Mouse (Mus musculus) thymus, postnatal 36 days (tissue): ENCODE data around the gene Cpne5.

Experiments used
- DNase-seq, 2 experiments: peaks; one replicate each; pipeline ENCODE4 v3.0.0; 2022; ENCODE audit warnings: mixed read lengths in 2 of 2

The Cpne5 gene

DNA sequence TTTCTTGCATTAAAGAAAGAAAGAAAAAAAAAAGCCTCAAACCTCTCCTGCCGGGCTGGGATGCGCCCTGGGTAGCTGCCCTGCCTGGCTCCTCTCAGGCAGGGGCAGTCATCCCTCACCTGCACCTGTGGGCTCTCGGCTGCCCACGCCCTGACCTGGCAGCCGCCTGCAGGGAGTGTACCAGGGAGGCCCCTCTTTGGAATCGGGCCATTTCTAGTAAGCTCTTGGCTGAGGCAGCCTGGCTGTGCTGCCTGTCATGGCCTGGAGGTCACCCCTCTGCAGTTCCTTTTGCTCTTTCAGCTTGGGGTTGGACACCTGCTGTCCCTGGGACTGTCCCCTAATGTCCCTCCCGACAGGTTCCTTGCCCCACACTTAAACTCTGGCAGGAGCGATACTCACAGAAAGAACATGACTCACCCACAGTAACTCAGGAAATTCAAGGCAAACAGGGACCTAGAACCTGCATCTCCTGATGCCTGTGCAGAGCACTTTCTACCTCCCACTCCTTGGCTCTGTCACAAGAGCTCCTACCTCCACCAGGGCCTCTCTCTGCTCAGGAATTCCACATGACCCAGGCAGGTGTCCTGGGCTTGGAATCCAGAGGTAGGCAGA lies 71.9 kb downstream of the Cpne5 start:
- DNase-seq, result peak in 1 of 2 experiments; percentile 45

DNA sequence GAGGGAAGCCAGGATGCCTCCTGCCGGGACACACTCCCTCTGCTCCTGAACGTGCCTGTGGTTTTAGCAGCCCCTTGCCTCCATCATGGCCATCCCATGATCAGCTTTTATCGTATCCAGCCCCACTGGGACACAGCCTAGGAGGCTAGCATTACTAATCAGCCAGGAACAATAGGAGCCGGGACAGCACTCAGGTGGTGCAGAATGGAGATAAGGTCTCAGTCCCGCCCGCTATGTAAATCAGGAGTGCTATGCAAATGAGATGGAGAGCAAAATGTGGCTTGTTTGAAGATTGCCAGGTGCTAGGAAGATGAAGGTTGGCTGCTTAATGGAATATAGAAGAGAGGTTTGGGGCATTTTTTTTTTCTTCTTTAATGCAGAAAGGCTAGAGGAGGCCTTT lies 72.5 kb downstream of the Cpne5 start:
- peak in 1 of 2 experiments; percentile 45 for DNase-seq

DNA sequence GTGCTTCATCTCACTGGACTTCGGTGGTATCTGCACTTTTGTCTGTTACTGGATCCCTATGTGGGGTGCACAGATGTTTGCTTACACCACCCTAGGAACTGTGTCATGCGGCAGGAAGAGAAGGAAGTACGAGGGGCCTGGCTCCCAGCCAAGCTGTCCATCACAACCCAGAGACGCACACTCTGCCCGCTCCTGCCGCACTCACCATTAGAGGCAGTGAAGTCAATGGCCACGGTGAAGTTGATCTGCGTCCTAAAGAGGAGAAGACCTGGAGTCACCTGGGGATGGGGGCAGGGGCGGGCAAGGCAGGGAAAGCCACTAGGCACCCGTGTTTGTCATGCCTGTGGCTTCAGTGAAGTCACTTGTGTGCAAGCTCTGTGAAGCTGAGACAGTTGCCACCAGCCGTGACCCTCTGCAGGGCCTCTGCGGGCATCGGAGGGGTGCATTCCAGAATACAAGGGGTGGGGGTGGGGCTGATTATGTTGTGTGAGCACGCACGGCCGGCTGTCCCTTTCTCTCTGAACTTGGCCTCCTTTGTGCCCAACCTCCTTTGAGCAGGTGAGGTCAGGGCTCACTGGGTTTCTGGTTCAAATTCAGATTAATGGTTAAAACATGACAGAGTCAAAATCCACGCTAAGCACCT lies 73.4 kb downstream of the Cpne5 start:
- peak; percentile 53 to 63 for DNase-seq

DNA sequence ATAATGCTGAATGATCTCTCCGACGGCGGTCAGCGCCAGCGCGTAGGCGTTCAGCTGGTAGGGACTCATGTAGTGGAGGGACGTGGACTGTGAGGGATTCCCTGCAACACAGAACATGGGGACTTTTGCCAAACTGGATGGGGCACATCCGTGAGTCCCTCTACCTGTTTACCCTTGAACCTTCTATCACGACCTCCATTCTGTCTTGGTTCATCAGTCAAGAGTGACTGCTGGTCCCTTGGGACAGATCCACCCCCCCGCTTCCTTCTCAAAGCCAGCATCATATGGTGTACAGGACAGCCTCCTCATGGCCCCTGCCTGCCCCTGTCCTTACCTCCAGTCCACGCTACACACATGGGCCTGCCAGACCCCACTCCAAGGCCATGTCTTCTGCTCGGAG lies 75.6 kb downstream of the Cpne5 start:
- DNase-seq, result no peak

DNA sequence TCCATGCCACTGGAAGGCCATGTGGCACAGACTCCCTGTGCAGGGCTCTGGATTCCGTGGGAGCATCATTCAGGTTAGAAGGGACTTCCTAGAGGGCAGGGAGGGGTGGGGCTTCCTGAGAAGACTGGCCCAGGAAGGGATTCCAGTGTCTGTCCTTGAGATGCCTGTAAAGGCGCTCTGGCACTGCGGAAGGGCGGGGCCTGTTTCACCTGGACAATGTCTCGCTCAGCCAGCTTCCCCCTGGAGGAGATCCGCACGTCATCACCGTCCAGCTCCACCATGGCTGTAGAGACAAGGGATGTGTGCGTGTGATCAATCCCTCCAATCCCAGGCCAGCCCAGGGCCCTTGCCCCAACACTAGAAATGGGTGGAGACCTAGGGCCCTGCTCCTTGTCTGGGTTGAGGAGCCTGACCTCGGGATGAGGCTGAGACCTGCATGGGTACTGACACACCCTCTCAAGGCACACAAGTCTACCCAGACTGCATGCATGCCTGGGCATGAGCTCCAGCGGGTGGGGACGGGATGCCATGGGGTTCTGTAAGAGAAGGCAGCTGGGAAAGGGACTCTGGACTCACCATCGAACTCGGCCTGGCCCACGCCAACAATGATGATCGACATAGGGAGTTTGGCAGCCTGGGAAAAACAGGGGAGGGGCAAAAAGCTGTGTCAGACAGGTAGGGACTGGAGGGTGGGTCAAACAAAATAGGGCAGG lies 78.1 kb downstream of the Cpne5 start:
- DNase-seq, result no peak

DNA sequence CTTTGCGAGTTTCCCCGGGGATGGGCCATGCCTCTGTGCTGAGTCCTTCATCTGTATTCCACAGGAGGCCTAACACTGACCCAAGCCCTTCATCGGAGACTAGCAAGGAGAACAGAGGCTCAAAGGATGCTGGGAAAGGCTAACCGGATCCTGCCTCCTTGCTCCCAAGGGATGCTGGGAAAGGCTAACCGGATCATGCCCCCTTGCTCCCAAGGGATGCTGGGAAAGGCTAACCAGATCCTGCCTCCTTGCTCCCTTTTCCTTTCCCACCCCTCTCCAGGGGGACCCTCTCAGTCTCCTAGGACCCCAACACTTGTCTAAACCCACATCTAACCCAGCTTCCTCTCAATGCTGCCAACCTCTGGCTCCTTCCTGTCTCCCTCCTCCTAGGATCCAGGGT lies 78.6 kb downstream of the Cpne5 start:
- DNase-seq, result no peak

DNA sequence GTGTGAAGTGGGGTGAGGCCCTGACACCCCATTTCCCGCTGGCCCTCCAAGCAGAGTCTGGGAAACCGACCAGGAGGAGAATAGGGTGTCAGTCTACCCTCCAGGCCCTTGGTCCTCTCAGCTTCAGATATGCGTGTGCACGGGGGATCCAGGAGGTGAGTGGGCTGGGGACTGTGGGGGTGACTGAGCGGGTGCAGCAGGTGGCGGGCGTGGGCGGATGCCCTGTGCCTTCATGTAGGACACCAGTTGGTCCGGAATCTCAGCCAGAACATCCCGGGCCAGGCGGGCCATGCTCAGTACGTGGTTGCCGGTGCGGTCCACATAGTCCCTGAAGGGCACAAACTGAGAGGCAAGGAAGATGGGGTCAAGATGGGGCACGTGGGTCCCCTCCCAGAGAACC lies 79.1 kb downstream of the Cpne5 start:
- DNase-seq, result no peak

DNA sequence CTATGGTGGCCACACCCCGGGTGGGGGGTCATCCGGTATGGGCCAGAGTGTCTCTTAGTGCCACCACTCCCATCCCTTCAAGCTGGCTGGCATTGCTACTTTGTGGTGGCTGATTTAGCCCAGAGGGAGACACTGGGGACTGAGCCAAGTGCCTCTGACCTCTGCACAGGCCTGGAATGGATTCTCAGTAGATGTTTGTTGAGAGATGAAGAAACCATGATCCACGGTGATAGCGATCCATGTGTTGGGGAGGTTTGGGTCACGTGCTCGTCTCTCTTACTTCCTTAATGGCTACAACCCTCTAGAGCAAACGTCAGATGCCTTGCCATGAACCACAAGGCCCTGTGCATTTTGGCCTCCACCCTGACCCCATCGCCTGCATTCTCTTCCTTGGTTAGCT lies 81.1 kb downstream of the Cpne5 start:
- no peak for DNase-seq

DNA sequence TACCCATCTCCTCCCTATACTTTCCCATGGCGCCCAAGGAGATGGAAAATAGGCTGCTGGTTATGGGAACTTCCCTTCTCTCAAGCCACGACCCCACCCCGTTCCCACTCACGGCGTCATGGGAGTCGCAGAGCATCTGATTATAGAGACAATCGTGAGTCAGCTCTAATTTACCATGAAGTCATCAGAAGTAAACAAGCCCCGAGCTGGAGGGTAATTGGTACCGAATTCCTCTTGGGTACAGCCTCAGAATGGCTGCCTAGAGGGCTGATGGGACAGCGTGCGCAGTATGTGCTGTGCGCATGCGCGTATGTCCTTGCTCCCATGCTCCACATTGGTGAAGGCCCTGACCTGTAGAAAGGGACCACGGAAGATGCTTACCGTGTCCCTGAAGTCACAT lies 81.6 kb downstream of the Cpne5 start:
- no peak for DNase-seq

DNA sequence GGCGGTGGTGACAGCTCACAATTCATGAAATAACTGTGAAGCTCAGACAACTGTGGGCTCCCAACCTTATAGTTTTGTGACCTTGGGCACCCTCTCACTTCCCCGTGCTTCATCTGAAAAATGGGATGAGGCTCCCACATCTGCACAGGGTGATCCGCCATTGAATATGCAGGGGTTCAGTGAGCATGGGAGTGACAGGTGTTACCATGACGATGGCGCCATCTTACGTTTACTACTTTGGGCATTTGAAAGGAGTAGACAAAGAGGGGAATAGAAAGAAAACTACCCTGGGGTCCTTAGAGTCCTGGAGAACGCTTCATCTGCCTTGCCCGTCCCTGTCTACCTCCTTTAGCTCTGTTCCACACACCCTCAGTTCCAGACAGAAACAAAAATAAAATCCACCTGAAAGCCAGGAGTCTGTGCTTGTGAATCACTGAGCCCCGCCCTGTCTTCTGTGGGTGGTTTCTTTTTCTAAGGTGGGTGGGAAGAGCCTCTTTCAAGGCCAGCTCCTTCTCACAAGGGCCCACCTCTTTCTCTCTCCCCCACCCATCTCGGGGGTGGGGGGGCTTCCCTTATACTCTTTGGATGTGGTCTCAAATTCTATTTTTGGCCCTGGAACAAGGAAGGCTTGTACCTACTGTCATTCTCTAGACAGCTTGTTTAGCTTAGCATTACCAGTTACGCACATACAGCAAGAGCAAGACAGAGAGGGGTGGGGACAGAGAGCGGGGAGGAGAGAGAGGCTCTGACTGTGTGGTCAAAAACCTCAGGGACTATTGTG lies 82.4 kb downstream of the Cpne5 start:
- DNase-seq, result peak; percentile 47 to 64

DNA sequence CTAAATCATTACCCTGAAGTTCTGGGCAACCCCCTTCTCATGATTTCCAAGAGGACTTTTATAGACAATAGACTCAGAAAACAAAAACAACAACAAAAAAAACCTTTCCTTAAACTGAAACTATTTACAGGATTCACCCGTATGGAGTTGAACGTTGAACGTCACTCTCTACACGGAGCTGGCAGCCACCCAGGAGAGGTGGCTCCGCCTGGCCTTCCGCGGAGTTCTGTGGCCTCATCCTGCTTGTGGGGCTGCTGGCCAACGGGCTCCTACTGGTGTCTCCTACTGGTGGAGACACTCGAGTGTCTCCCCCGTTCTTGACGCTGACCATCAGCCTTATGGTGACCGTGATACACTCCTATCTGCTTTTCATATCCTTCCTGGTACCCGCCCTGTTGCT lies 83.7 kb downstream of the Cpne5 start:
- DNase-seq, result no peak

DNA sequence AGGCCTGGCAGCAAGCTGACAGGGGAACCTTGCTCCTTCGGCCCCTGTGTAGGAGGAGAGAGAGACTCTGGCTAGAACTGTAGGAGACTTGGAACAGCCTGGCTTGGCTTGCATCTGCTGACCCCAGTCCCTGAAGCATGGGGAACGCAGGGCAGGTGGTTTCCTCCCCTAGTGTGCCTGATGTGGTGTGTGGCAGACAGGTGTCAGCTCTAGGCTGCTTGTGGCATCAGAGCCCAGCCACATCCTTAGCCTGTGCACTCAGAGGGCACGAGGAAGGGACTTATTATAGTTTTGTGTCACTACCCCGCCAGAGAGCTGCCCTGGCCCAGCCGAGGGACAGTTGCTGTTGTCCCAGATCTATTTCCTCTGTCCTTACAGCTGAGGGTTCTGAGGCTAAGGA lies 85.4 kb downstream of the Cpne5 start:
- DNase-seq, result peak; percentile 63 to 79

DNA sequence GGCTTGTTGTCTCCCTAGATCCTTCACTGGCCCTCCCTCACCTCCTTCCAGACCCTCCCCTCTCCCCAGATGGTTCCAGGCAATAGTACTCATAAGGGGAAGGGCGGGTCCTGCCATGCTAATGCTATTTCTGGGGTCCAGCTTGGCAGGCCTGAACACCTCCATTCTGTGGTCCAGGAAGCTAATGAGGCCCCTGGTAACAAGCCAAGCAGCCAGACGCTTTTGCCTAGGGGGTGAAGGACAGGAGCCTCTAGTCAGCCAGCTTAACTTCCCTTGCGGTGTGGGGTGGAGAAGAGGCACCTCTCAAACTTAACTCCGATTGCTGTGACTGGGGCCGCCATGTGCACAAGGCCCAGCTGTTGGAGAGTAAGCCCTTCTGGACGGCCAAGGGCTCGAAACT lies 88.2 kb downstream of the Cpne5 start:
- no peak for DNase-seq

DNA sequence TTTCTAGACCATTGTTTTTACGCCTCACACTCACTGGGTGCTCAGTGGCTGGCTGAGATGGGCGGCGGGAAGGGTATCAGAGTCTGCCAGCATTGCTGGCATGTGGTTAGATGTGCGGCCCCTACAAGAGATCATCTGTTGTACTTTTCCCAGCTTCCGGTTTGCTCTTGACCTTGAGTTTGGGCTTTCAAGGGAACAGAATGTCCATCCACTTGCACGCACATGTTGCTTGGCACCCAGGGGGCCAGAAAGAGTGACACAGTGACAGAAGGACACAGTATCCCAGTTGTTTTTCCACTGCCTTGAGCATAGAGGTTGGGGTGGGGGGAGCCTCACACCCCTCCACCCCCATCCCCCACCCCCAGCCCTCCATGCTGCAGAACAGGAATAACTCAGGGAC lies 90.2 kb downstream of the Cpne5 start:
- DNase-seq, result no peak

DNA sequence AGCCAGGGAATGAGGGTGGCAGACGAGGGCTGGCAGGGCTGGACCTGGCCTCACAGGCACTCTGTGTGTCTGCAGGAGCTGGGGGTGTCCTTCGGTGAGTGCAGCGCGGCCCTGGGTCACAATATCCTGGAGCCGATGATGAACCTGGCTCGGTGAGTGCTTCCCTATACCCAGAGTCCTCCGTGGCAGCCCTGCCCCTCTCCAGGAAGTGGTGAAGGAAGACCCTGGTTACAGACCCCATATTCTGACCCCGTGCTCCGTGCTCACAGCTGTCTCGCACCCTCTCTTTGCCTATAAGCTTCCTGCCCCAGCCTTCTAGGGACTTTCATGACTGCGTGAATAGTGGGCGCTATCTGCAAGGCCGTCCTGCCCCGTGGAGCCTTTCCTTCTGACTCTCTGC lies 90.7 kb downstream of the Cpne5 start:
- peak in 1 of 2 experiments; percentile 60 for DNase-seq

DNA sequence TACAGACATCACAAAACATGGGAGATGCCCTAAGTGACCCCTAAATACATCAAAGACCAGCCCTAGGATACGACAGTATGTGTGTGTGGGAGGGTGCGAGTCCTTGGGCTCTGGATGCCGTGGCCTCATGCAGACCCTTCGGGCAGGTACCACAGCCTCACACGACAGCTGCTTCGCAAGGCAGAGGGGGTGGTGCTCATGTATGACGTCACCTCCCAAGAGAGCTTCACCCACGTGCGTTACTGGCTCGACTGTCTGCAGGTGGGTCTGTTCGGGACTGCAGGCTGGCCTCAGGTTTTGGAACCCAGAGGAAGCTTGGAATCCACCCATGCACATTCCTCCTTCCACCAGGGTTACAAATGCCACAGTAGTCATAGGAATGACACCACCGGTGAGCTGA lies 92.9 kb downstream of the Cpne5 start:
- no peak for DNase-seq

DNA sequence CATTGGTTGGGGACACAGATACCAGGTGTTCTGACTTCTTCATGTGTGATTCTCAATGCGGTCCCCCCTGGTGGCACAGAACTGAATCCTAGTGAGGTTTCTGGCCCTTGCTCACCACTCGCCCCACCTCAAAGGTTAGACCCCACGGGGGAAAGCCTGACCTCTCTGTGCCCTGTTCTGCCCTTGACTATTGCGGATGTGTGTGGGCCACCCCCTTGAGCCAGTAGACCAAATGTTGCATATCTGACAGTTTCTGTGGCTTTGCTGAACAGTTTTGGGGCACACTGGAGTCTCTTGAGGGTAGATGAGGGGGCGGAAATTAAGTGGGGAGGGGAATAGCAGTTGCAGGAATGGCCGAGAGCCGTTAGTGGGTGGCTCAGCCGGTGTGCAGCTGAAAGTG lies 94.7 kb downstream of the Cpne5 start:
- peak; percentile 34 to 46 for DNase-seq

DNA sequence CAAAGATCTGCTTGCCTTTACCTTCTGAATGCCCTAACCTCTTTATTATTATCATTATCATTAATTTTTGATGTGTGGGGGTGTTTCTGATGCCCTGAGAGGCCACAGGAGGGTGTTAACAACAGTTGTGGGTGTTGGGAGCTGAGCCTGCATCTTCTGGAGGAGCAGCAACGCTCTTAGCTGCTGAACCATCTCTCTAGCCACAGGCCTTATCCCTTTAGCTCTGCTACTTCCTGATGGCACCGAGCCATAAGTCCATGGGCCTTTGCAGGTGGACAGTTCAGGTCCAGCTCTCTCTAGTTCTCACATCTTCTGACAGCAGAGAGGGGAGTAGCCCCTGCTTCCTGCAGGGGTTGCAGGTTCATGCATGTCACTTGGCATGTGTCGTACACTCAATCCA lies 96.4 kb downstream of the Cpne5 start:
- peak in 1 of 2 experiments; percentile 1 for DNase-seq

DNA sequence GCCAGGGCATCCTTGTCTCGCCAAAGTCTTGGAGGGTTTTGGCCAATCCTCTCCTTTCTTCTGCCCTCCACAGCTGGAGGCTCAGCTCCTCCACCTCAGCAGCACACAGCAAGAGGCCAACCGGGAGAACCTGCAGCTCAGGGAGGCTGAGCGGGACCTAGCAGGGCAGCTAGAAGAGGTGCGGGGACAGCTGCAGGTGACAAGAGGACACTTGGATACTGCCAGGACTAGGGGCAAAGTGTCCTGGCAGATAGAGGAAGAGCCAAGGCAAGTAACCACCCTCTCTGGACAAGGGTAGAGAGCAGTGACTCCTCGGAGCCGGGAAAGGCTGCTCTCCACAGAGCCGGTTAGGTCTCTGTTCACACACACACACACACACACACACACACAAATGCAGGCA lies 100.1 kb downstream of the Cpne5 start:
- DNase-seq, result no peak

DNA sequence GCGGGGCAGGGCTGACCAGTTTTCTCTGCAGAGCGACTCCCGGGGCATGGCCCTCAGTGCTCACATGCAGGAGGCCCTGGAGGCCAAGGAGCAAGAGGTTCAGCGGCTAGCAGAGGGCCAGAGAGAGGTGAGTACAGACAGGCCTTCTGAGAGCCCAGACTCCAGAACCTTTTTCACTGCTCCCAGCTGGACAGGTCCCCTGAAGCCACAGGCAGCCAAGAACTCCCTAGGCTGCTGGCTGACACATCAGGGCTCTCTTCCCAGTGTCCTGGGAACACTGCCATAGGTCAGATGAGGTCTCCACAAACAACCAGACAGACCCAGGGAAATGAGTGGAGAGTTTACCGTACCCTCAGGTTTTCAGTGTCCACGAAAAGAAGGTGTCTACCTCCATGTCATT lies 101.7 kb downstream of the Cpne5 start:
- no peak for DNase-seq

DNA sequence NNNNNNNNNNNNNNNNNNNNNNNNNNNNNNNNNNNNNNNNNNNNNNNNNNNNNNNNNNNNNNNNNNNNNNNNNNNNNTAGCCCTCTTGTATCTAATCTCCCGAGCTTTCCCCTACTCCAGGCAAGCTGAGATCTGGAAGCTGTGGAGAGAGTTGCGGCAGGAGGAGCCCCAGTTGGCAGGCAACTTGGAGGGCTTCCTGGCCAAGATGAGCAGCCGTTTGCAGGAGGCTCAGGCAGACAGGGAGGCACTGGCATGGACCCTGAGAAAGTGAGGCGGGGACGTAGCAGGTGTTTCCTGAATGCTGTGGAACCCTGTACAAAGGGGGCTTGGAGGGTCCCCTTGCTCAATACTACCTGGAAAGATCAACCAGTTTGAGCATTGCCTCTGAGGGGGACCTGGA lies 102.9 kb downstream of the Cpne5 start:
- peak; percentile 43 to 59 for DNase-seq

DNA sequence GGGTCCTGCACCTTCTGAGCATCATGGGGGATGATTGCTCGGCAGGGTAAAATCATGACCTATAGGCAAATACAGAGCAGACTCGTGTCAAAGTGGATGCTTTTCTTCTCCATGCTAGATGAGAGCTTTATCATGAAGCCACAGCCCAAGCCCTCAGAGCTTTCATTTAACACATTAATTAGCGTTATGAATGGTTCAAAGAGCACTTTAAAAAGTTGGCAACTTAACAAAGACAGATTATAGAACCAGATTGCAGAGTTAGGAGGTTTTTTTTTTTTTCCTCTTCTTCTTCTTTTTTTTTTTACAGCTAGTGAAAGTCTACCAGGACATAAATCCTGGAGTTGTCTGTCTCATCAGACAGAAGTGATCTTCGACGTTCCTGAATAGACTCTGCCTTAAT lies 108.6 kb downstream of the Cpne5 start:
- DNase-seq, result no peak

DNA sequence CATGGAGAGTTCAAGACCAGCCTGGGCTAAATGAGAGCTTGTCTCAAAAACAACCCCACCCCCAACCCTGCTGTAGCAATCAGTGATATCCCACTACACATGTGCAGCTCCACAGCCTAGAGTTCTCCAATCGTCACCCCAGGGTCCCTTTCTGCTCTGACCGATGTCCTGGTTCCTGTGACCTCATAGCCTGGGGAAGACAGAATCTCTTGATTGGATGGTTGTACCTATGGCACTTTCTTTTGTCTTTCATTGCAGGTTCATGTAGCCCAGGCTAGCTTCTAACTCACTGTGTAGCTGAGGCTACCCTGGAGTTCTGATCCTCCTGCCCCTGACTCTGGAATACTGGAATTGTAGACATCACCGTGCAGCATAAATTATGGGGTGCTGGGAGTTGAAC lies 111.4 kb downstream of the Cpne5 start:
- peak in 1 of 2 experiments; percentile 0 for DNase-seq
